Mouse (Mus musculus) Muller cell, postnatal 12 days (primary cell): ENCODE data around the gene Tbrg4.

Experiments
- DNase-seq: peaks from one replicate; pipeline ENCODE4 v3.0.0-alpha.2; 2015; ENCODE audit errors: inconsistent ontology term

The Tbrg4 gene

DNA sequence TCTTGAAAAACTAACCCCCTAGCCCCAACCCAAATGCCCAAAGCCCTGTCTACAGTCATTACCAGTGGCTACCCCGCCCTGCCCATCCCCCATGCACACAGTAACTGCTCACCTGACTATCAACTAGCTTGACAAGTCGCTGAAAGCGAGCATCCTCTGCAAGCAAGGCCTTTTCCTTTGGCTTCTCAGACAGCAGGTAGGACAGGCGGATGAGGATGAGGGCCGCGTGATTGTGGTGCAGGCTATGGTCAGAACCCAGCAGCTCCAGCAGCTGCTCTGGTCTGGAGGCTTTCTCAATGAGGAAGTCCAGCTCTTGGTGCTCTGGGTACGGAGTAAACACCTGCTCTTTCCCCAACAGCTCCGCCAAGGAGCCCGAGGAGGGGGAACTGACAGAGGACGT, 2.2 kb downstream of the Tbrg4 start:
- no peak for DNase-seq

DNA sequence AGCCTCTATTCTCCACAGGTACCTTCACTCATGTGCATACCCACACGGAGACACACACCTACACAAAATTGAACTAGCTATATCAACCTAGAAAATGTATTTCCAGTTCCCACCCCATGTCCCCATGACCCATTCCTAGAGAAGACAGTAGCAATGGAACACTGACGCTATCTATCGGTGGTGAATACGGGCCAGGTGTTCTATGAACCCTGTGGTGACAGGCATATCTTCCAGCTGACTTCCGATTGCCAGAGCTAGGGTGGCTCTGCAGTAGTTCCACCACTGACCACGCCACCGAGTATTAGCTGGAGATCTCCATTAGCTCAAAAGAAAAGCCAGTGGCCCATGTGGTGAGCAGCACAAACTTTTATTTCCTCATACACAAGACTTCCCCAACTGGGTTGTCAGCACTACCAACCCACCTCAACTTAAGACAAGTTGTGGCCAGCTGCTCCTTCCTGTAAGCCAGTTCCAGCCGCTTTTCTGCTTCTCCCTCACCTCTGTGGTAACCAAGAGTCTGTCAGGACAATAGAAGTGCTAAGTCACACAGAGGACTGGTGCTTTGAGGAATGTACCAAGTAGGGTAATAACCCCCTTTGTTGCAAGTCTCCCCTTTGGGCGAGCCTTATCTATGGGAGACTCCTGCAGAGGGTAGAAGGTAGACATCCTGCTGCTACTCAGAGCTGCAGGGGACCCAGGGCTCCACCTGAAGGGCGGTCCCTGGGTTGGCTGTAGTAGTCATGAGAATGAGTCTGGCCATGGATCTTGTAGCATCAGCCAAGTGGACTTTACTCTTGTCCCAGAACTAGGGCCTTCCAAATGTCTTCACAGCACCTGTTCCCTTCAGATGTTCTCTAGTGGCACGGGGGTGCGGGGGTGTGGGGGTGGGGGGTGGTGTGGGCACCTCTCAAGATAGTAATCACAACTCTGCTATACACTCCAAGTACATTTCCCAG, 10.3 kb downstream of the Tbrg4 start:
- no peak for DNase-seq

- DNase-seq: peak; percentile 66
Measured at GRCm38 (mm10) chr11:6605491-6606399, 20.1 kb downstream of the Tbrg4 start, which contains the start of gene Nacad. TSS of gene Nacad (minus strand) at chr11:6606053.

DNA sequence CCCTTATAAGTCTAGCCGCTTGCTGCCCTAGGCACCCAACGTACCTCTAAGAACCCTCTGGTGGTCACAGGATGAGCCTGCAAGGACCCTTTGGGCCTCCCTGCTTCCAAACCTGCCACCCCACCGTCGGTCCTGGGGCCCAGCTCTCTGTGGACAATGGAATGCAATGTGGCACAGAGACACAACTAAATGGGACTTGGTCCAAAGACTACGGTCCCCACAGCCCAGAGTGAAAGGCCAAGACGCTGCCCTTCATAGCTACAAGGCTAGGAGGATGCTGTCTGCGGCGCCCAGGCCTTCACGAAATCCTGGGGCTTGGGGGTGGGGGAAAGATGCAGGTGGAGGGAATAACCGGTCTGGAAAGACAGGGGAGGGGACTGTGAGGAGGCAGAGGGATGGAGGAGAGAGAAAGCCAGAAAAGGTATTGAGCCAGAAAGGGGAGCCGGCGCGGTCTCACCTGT, 20.8 kb downstream of the Tbrg4 start:
- DNase-seq: no peak

DNA sequence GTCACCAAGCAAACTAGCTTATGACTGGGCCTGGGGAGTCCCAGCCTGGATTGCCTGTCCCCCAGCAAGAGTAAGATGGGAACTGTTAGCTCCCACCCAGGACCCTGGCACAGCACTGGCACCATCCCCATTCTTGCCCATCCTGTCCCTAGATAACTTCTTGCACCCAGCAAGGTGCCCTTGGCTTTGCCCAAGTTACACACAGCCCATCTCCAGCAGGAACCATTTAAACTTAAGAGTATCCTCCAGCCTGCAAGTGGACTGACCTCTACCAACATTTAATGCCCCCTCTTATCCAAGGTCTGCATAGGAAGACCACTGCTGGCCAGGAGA, 21.3 kb downstream of the Tbrg4 start:
- DNase-seq: no peak

GRCm38 (mm10) chr11:6603887-6604603, 21.8 kb downstream of the Tbrg4 start:
- peak; percentile 66 for DNase-seq

GRCm38 (mm10) chr11:6603224-6603623, 22.6 kb downstream of the Tbrg4 start:
- DNase-seq: no peak

- DNase-seq: no peak
Measured at GRCm38 (mm10) chr11:6602662-6603061, 23.2 kb downstream of the Tbrg4 start.

GRCm38 (mm10) chr11:6601649-6602480, 24.0 kb downstream of the Tbrg4 start:
- no peak for DNase-seq

- no peak for DNase-seq
Measured at GRCm38 (mm10) chr11:6600284-6600944, 25.5 kb downstream of the Tbrg4 start.

DNA sequence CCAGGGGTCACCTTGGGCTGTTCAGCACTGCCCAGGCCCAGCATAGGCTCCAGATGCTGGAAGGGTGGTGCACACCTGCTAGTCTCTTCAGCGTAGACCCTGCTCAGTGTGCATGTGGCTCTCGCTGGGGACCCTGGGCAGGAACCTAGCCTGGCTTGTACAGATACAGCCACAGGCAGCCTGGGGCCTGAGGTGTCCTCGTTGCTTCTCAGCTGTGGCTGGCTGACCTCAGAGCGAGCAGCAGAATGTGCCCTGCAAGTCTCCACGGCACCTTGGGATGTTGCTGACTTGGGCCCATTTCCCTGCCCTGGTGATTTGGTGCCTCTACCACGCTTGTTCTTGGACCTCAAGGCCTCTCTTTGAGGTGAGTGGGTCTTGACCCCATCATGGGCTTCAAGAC, 26.0 kb downstream of the Tbrg4 start:
- DNase-seq: no peak

DNA sequence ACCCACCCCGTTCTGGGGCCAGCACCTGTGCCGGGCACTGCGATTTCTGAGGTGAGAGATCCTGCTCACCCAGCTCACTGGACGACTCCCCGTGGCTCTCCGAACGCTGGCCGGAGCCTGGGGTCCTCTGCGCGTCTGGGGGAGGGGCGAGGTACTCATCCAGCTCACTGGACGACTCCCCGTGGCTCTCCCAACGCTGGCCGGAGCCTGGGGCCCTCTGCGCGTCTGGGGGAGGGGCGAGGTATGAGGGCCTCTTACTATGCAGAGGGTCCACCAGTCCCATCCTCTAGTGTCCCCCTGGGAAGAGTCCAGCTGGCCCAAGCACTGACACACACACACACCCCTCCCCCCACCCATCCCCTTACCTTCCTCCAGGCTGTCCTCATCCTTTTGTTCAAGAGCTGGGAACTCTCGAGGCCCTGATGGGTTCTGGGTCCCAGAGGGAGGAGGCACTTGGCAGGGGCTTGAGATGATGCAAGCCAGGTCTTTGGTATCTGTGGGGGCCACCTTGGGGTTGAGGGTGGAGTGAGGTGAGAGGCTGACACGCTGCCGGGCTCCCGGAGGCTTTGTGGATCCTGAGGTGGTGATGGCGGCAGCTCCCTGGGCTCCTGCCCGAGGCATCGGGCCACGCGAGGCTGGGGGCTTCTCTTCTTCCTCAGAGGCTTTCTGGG, 26.7 kb downstream of the Tbrg4 start:
- DNase-seq: no peak

DNA sequence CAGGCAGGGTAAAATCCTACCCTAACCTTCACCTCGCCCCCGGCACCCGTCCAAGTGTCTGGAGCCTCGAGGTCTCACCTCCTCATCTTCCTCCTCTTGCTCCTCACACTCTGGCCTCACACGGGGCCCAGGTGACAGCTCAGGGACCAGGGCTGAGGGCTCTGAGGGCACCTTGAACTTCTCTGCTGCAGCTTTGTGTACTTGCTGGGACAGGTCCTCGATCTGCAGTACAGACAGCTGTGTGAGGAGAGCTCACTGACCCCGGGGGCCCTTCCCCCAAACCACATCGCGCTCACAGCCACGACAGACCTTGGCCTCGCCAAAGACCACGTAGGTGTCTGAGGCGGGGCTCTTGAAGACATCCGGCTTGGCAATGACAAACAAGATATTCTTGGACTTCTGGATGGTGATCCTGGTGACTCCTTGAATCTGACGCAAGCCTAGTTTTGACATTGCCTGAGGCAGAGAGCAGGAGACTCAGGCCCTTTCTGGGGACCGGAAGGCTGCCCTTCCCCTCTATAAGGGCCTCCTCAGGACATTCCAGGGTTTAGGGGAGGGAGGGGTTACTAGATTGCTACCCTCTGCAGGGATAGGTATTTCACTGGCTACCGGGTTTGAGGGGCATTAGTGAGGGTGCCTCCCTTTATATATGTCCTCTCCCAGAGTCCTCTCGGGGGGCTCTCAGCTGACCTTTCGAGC, 27.5 kb downstream of the Tbrg4 start:
- DNase-seq: no peak

DNA sequence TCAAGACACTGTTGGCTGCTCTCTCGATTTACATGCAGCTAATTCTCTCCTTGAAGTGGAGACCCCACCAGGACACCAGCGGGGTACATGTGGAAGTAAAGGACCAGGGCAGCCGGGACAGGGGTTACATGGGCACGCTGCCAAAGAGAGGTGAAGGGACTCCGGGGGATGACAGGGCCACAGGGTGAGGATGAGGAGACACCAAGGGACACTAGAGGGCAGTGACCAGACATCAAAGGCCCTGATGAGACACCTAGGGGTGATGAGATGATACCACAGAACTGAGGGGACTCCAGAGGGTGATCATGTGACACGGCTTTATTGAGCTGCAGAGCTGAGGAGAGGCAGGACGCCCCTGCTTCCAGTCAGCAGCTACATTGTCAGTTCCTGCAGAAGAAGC, 28.3 kb downstream of the Tbrg4 start:
- DNase-seq: no peak

GRCm38 (mm10) chr11:6596616-6597015, 29.3 kb downstream of the Tbrg4 start:
- DNase-seq: no peak

GRCm38 (mm10) chr11:6596205-6596604, 29.7 kb downstream of the Tbrg4 start:
- no peak for DNase-seq

DNA sequence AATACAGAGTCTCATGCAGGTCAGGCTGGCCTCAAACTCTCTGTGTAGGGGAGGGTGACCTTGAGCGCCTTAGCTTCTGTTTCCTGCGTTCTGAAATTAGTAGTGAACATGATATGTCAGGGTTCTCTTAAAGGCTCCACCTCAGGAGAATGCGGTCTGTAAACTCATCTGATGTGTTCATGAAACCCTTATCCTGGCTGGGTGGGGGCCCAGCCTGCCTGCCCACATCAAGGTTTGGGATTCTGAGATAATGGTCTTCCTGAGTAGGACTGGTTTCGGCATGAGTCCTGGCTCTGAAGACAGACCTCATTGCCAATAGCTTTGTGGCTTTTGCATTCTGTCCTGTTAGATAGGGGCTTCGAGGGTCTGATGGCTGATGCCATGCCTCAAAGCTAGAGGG, 30.5 kb downstream of the Tbrg4 start:
- no peak for DNase-seq

DNA sequence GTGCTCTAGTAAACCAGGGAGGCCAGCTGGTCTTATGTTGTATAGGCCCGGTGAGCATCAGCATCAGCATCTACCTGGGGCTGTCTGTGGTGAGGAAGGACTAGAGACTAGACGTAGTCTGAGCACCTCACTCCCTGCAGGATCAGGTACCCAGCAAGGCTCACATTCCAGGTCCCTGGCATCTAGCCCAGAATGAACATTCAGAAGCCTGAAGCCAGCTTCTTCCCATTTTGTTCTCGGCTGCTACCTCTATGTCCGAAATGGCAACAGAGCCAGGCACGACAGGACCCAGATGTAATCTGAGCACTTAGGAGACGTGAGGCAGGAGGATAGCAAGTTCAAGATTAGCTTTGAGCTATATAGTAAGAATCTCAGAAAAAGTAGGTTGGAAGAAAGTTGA, 31.0 kb downstream of the Tbrg4 start:
- DNase-seq: no peak

GRCm38 (mm10) chr11:6593406-6593805, 32.5 kb downstream of the Tbrg4 start:
- no peak for DNase-seq
